Mouse (Mus musculus) embryonic facial prominence, embryonic 14.5 days (tissue): Measurements from ENCODE around the gene Gpr132. TPM values are rescaled to one million over a fixed set of nuclear protein-coding genes. Genes with fewer than 3 reads are reported as not detected.

Experiments used
- ATAC-seq: fragments of 200-750 bp; cut with Nextera tagmentation; 2 replicates; pipeline ENCODE4 v1.8.0; 2017; ENCODE audit warnings: low read depth, moderate number of reproducible peaks, moderate TSS enrichment
- DNase-seq: peaks from one replicate; pipeline ENCODE4 v3.0.0-alpha.2; 2015; ENCODE audit warnings: low spot score
- H3K27ac ChIP-seq: fragments of 300-500 bp; sonication (generic); replicated peaks from 2 replicates; pipeline ENCODE4 v1.5.1; 2014; ENCODE audit warnings: low read depth, mild to moderate bottlenecking, low read length, moderate library complexity
- H3K27me3 ChIP-seq: fragments of 300-500 bp; sonication (generic); replicated peaks from 2 replicates; pipeline ENCODE4 v1.6.1; 2014; ENCODE audit warnings: low read length; ENCODE audit not compliant: control insufficient read depth, insufficient read depth
- H3K36me3 ChIP-seq: fragments of 300-500 bp; sonication (generic); 2 replicates; pipeline ENCODE4 v1.6.1; 2014; ENCODE audit warnings: low read length, mixed read lengths; ENCODE audit not compliant: control insufficient read depth, insufficient read depth
- H3K4me1 ChIP-seq: fragments of 300-500 bp; sonication (generic); 2 replicates; pipeline ENCODE4 v1.6.1; 2014; ENCODE audit warnings: antibody characterized with exemption, low read length; ENCODE audit not compliant: control insufficient read depth, insufficient read depth
- H3K4me2 ChIP-seq: fragments of 300-500 bp; sonication (generic); 2 replicates; pipeline ENCODE4 v1.6.1; 2014; ENCODE audit warnings: low read depth, mild to moderate bottlenecking, low read length, moderate library complexity, mixed read lengths
- H3K4me3 ChIP-seq: fragments of 300-500 bp; sonication (generic); 2 replicates; pipeline ENCODE4 v1.5.1; 2014; ENCODE audit warnings: low read depth, mild to moderate bottlenecking, low read length
- H3K9ac ChIP-seq: fragments of 300-500 bp; sonication (generic); 2 replicates; pipeline ENCODE4 v1.6.1; 2014; ENCODE audit warnings: low read depth, mild to moderate bottlenecking, low read length, moderate library complexity, mixed read lengths
- H3K9me3 ChIP-seq: fragments of 300-500 bp; sonication (generic); 2 replicates; pipeline ENCODE4 v1.6.1; 2016; ENCODE audit warnings: low read length; ENCODE audit not compliant: control insufficient read depth
- WGBS: fragments of 180-500 bp; shearing (Covaris S2); extraction: QIAGEN DNeasy Blood & Tissue Kit; methylation state at CpG from one replicate; pipeline ENCODE4 v1.1.7; 2014; 5-methylcytosine and 5-hydroxymethylcytosine counted together
- polyA plus RNA-seq: library from polyadenylated mRNA; unstranded; fragments of >200 nt; fragmentation: Nextera tagmentation; extraction: Ambion mirVana; gene quantifications from 2 replicates; pipeline ENCODE4 v1.2.1, GENCODE M21; 2014

Gene Gpr132
- polyA plus RNA-seq, 1 experiment from 2014 or later = 0.54 TPM

DNA sequence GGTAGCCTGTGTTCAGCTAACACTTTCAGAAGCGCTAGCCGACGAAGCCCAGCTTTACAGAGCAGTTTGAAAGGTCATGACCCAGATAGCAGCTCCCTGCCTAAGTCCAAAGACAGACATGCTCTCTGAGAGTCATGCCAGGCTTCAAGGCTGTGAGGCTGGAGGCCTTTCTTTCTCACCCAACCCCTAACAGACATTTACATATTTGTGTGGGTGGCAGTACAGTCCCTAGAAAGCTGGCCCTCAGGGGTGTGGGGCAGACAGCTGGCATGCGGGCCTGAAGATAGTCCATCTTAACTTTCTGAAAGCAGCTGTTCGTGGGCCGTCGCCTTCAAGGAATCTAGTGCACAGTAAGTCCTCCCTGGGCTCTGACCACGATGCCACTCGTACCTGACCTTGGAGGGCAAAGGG lies 6.1 kb downstream of the Gpr132 start:
- no peak for ATAC-seq
- no peak overlapping the region for H3K9ac ChIP-seq
- H3K9me3 ChIP-seq = no peaks in the 10 kb centered on the region
- no peaks in the 10 kb centered on the region for H3K4me1 ChIP-seq
- H3K27me3 ChIP-seq = no peaks in the 10 kb centered on the region
- H3K4me3 ChIP-seq = no peak overlapping the region
- WGBS = 60% methylated on average over 9 of the region's 9 CpGs
- no peak for DNase-seq
- no peaks in the 10 kb centered on the region for H3K36me3 ChIP-seq
- no peak overlapping the region for H3K4me2 ChIP-seq
- H3K27ac ChIP-seq = no peak overlapping the region

- H3K36me3 ChIP-seq = no peaks in the 10 kb centered on the region
- DNase-seq (no peak), ATAC-seq (no peak)
- no peak overlapping the region for H3K27ac ChIP-seq
- H3K9ac ChIP-seq = no peak overlapping the region
- H3K4me3 ChIP-seq = no peak overlapping the region
- no peak overlapping the region for H3K4me2 ChIP-seq
- H3K9me3 ChIP-seq = no peaks in the 10 kb centered on the region
- H3K27me3 ChIP-seq = no peaks in the 10 kb centered on the region
- H3K4me1 ChIP-seq = no peaks in the 10 kb centered on the region
- WGBS = 64% methylated on average over 7 of the region's 7 CpGs
Measured at GRCm38 (mm10) chr12:112860765-112861164, 7.3 kb downstream of the Gpr132 start.

- Histone ChIP-seq H3K4me3 (no peak overlapping the region), H3K9me3 (no peaks in the 10 kb centered on the region), H3K4me1 (no peaks in the 10 kb centered on the region), H3K27ac (no peak overlapping the region), H3K9ac (no peak overlapping the region), H3K4me2 (no peak overlapping the region), H3K36me3 (no peaks in the 10 kb centered on the region), H3K27me3 (no peaks in the 10 kb centered on the region)
- 54% methylated on average over 8 of the region's 8 CpGs for WGBS
- DNase-seq = no peak
- no peak for ATAC-seq
Measured at GRCm38 (mm10) chr12:112859930-112860329, 8.1 kb downstream of the Gpr132 start.

DNA sequence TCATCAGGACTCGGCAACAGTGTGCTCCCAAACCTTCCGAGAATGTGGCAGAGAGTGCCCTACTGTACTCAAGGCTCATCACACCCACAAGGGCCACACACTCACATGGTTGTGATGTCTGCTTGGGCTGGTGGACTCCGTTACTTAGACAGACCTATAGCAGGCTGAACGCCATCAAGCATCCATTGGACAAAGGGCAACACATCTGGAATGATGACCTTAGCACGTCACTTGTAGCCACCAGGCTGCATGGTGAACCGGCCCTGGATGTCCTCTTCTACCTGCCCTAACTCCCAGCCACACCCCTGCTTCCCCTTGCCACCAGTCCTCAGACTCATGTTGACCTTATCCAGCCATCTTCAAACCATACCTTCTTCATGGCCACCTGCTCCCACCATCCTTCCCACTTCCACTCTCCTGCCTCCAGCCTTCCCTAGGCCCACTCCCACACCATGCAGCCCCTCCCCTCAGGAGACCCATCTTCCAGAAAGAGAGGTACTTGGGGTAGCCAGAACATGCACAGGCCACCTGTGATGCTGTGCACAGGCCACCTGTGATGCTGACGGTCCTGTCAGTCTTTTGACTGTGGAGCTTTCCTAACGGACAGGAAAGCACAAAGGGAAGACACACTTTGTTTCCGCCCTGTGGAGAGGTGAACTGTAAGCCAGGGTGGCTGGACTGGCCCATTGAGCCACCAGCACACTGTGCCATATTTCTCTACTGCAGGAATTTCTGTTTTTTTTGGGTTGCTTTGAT lies 9.3 kb downstream of the Gpr132 start:
- Histone ChIP-seq H3K9ac (no peak overlapping the region), H3K9me3 (no peaks in the 10 kb centered on the region), H3K36me3 (no peaks in the 10 kb centered on the region), H3K4me3 (no peak overlapping the region), H3K4me2 (no peak overlapping the region), H3K27me3 (no peaks in the 10 kb centered on the region), H3K27ac (no peak overlapping the region), H3K4me1 (no peaks in the 10 kb centered on the region)
- DNase-seq (no peak), ATAC-seq (no peak)
- 87% methylated on average over 9 of the region's 9 CpGs for WGBS

GRCm38 (mm10) chr12:112857021-112857925 lies 10.8 kb downstream of the Gpr132 start:
- H3K4me2 ChIP-seq = no peak overlapping the region
- ATAC-seq (no peak), DNase-seq (no peak)
- H3K9ac ChIP-seq = no peak overlapping the region
- H3K4me3 ChIP-seq = no peak overlapping the region
- no peaks in the 10 kb centered on the region for H3K36me3 ChIP-seq
- no peaks in the 10 kb centered on the region for H3K27me3 ChIP-seq
- no peaks in the 10 kb centered on the region for H3K9me3 ChIP-seq
- 64% methylated on average over 9 of the region's 9 CpGs for WGBS
- H3K4me1 ChIP-seq = no peaks in the 10 kb centered on the region
- no peak overlapping the region for H3K27ac ChIP-seq

DNA sequence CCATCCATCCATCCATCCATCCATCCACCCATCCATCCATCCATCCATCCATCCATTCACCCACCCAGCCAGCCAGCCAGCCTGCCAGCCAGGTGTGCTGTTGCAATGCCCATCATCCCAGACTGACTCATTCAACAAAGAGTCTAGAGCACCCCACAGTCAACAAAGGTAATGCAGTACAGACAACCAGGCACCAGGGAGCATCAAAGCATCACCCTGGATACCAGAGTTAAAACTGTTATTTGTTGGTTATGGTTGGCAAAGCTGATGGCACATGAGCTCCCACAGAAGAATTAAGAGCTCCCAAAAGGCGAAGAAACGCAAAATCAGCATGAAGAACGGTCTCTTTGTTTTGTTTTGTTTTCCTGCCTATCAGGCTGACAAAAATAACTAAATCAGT lies 11.7 kb downstream of the Gpr132 start:
- Histone ChIP-seq H3K27ac (no peak overlapping the region), H3K9ac (no peak overlapping the region), H3K4me1 (no peaks in the 10 kb centered on the region), H3K4me2 (no peak overlapping the region), H3K4me3 (no peak overlapping the region), H3K9me3 (no peaks in the 10 kb centered on the region), H3K27me3 (no peaks in the 10 kb centered on the region), H3K36me3 (no peaks in the 10 kb centered on the region)
- no peak for ATAC-seq
- no peak for DNase-seq
- WGBS = 81% methylated on average over 3 of the region's 3 CpGs

GRCm38 (mm10) chr12:112854610-112855333 lies 13.3 kb downstream of the Gpr132 start:
- Histone ChIP-seq H3K4me3 (no peak overlapping the region), H3K9ac (no peak overlapping the region), H3K36me3 (no peaks in the 10 kb centered on the region), H3K27ac (no peak overlapping the region), H3K4me2 (no peak overlapping the region), H3K9me3 (no peaks in the 10 kb centered on the region), H3K27me3 (no peaks in the 10 kb centered on the region), H3K4me1 (no peaks in the 10 kb centered on the region)
- 74% methylated on average over 7 of the region's 7 CpGs for WGBS
- ATAC-seq (no peak), DNase-seq (no peak)

- Histone ChIP-seq H3K36me3 (no peaks in the 10 kb centered on the region), H3K27me3 (no peaks in the 10 kb centered on the region)
- 79% methylated on average over 11 of the region's 11 CpGs for WGBS
Measured at GRCm38 (mm10) chr12:112853050-112853729, 14.8 kb downstream of the Gpr132 start.

More at GRCm38 (mm10) chr12:112853050-112853729, 14.8 kb downstream of the Gpr132 start:
- Histone ChIP-seq H3K9me3 (no peaks in the 10 kb centered on the region), H3K4me3 (no peak overlapping the region), H3K27ac (no peak overlapping the region), H3K4me1 (no peaks in the 10 kb centered on the region), H3K9ac (0 out of 2 replicates have a peak overlapping the region, but pooled peaks have one; percentile 34), H3K4me2 (no peak overlapping the region)
- ATAC-seq (no peak), DNase-seq (no peak)
